Mouse (Mus musculus) kidney, adult 8-10 months (tissue): ENCODE measurements around the gene Nfkb1.

Source experiments
- DNase-seq, 2 experiments: peaks; one replicate each; pipeline ENCODE4 v3.0.0; 2022

Gene Nfkb1

DNA sequence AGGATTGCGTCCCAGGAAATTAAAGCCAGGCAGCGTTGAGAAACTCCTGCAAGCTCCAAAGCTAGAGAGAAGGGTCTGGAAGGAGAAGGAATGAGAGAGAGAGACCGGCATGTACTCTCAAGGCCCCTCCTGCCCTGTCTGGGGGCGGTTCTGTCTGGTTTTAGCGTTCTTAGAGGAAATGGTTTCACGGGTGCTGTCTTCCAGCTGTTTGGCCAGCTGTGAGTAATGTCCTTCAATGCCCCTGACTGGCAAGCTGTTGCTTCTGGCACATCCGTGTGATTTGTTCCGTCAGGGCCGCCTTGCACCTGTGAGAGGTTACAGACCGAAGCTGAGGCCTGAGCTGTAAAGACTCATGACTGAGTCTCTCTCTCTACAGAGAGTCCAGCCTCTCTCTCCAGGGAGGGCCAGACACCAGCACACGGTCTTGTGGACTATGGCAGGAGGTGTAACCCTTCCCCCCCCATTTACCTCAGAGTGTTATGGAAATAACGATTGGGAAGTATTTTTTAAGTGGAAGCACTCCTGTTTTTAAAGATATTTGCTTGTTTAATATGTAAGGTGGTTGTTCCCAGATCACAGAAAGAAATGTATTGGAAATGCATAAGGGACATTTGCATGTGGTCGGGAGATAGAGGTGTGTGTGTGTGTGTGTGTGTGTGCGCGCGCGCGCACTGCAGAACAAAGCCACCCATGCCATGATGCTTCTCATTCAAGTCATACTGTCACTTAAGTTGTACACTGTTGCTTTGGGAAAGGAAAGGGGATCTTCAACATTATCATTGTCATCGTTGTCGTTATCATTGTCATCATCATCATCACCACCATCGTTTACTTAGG lies 110.7 kb downstream of the Nfkb1 start:
- no peak for DNase-seq

DNA sequence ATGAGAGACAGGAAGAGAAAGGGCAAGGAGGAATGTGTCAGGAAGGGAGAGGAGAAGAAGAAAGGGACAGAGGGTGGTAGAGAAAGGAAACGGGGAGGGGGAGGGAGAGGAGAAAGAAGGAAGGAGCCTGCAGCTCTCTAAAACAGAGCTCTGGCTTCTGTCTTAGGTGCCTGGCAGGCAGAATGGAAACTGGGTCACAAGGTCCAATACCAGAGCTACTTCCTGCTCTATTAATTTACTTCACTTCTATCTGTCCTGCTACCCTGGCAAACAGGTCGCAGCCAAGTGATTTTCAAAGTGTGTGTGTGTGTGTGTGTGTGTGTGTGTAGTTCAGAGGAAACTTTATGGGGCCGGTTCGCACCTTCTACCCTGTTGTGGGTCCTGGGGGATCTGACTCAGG lies 112.2 kb downstream of the Nfkb1 start:
- DNase-seq: no peak

DNA sequence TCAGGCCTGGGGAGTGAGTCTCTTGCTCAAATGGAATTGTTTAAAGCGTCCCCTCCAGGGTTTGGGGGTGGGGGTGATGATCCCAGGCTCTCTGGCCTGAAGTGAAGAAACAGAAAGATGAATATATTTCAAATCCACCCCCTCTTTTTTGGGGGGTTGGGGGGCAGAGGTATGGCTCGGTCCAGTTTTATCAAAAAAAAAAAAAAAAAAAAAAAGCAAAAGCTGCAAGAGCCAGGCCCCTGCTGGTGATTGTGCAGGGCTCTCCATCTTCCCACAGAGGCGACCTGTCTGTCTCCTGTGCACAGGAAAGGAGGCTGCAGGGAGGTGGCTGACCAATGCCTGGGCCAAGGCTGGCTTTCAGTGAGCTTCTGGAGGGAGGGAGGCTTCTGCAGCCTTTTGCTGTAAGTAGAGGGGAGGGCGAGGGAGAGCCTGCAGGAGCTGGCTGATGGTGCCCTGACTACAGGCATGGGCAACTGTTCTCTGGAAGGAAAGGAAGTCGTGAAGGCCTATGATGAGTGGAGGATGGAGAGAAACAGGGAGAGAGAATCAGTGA lies 112.7 kb downstream of the Nfkb1 start:
- no peak for DNase-seq

DNA sequence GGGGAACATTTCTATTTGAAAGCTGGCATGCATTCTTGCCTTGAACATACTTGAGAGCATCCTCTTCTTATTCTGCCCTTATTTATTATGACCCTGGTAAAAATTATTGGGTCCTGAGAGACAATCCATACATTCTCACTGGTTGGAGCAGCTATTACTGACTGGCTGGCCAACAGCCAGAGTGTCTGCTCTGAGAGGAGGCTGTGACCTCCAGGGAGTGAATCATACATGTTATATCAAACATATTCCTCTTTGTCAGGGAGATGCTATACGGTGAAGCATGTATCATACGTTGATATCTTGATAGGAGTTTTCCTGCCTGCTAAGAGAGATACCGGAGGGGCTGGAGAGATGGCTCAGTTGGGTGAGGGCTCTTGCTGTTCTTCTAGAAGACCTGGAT lies 116.2 kb downstream of the Nfkb1 start:
- DNase-seq: no peak

DNA sequence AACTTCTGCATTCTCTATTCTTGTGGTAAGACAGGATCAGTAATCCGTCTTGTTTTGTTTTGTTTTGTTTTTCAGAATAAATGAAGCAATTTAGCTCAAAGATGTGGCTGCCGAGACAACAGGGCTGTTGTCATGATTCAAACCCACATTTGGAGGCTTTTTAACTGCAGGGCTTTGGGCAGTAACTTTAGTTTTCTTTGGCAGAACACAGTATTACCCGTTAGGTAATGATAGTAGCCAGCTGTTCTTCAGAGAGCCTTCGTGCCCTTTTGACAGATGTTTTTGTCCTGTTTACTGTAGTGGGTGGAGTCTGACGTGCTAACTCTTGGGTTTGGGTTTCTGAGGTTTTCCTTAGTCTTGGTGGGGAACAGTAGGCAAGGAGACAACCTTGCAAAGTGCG lies 118.3 kb downstream of the Nfkb1 start:
- DNase-seq: no peak

DNA sequence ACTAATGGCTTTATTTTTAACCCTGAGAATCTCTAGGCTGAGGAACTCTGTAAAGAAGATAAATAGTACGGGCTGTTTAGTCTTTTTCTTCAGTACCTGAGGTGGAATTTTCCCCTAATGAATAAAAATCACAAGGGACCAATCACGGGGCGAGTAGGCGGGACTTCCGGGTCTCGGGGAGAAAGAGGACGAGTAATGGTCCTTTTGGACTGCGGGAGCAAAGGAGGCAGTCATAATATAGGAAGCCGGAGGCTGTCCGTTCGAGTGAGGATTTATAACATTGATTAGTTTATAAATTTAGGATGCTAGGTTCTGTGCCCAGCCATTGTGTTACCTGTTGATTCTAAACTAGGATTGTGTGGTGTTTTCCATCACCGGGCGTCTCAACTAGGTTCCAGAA lies 119.8 kb downstream of the Nfkb1 start:
- peak in 1 of 2 experiments; percentile 46 for DNase-seq

DNA sequence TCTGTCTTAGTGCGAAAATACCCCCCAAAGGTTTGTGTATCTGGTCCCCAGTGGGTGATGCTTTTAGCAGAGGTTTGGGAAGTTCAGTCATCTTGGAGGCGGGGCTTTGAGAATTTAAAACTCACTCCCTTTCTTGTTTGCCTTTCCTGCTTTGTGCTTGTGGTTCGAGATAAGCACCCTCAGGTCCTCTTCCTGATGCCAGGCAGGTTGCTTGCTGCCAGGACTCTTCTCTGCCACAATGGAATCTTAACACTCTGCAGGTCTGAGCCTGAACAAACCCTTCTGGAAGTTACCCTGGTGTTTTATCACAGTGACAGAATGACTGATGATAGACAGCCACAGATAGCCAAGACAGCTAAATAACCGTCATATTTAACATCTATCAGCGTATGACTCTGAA lies 122.7 kb downstream of the Nfkb1 start:
- no peak for DNase-seq

DNA sequence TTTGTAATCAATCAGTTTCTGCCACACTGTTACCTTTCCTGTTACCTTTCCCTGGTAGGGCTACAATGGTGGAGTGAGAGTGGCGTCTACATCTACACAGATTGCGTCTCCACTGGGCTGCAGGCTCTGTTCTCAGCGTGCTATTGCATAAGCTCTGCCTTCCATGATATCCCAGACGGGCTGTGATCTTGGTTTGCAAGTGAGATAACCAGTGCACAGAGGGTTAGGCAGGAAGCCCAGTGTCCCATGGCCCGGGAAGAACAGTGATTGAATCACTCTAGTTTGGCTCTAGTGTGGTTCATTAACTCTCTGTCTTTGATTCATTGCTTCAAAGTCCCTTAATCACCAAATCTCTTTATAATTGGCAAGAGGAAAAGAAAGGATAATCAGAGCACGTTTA lies 123.5 kb downstream of the Nfkb1 start:
- DNase-seq: no peak

DNA sequence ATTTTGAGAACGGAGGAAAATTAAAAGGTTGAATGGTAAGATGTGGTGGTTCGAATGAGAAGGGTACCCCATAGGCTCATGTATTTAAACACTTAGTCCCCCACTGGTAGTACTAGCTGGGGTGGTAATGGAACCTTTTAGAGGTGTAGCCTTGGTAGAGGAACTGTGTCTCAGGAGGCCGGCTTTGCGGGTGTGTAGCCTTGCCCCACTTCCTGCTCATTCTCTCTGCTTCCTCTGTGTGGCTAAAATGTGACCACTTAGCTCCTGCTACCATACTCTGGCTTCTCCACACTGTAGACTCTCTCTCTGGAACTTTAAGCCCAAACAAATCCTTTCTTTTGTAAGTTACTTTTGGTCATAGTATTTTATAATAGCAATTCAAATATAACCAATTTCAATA lies 126.0 kb downstream of the Nfkb1 start:
- no peak for DNase-seq

DNA sequence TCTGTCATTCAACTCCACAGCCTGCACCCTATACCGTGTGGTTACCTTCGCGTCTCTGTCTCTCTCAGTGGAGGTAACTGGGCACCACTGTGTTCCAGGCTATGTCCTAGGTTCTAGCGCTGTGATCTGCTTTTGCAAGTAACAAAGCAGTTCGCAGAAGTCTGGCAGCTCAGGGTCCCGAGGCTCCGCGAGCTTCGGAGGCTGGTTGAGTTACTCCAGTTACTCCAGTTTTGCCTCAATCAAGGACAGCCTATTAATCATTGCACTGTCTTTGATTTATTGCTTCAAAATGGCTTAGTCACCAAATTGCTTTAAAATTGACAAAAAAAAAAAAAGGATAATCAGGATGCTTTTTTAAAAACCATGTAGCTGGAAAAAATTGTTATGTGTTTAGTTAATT lies 126.6 kb downstream of the Nfkb1 start:
- DNase-seq: no peak

DNA sequence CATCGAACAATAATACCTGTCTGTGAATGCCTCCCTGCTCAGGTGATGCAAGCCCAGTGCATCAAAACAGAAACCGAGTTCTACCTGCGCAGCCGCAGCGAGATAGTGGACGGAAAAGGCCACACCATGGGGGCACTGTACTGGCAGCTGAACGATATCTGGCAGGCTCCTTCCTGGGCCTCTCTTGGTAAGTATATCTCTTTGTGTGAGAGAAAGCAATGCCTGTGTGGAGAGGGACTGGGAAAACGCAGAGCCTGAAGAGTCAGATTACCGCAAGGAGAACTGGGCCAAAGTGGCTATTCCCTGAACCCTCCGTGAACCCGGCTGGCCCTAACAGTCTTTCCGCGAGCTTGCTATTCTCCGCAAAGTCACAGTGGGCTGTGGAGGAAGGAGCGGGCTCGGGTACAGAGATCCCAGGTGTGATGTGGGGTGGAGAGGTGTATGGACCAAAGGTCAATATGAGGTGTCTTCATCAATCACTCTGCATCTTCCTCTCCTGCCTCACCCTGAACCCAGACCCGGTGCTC lies 128.1 kb downstream of the Nfkb1 start:
- no peak for DNase-seq

DNA sequence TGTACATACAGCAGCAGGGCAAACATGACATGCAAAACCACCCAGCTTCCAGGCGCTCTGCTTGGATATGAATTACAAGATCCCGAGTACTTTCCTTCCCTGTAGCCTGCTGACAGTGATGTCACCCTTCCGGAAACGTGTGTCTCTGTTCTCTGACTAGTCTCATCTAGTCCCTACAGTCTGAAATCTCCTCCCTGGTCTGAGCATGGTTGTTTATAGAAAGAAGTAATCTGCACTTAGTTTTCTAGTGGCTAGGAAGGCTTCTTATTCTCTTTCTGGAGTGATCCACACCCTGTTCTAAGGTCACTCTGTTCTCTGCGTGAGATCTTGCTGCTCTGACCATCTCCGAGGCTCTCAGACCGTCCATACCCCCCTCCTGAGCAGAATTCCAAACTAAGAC lies 129.3 kb downstream of the Nfkb1 start:
- no peak for DNase-seq

DNA sequence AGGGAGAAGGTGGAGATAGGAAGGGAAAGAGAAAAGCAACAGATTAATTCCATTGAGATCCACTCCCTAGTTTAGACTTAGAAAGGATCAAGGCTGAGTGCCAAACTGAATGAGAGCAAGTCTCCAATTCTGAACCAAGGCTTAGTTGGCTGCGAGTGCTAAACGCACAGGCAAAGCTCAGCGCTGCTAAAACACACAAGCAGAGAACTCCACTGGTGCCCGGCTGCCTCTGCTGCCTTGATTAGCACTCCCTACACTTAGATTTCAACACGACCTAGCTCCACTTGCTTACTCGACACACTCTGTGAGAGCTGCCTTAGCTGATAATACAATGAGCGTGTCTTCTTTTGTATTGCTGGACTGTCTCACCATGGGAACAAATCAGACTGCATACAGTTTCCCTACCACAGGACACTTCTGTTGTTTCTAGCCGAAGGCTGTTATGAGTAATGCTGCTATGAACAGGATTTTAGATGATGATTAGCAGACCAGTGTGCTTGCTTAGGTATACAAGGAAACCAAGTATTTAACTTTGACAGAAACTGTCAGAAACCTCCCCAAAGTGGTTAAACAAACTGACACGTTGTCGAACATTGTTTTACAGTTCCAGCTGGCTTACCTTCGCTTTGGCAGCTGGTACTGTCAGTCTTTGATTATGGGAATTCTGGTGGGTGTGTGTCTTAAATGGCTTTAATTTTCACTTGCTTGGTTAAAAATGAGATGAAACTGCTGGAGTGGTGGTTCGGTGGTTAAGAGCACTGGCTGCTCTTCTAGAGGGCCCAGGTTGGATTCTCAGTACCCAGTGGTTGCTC lies 134.3 kb downstream of the Nfkb1 start:
- DNase-seq: no peak

DNA sequence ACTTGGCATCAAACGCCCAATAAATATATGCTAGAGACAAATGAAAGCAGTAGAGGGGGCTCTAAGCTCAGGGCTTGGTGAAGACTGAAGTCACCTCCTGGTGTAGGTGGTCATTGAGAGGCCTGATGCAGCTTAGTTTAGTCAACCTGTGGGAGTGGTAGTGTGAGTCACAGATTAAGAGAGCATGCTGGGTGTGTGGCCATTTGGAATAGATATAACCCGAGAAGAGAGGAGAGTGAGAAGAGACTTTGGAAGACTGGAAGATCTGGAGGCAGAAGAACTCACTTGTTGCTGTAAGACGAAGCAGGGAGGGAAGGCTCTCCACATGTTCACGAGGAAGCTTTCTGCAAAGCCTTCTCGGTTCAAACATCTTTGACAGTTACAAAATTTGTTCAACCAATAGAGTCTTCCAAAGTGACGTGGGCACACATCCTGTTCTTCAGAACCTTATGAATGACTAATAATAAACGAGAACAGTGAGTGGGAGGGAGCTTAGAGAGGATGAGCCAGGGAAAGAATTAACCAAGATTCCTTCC lies 135.2 kb downstream of the Nfkb1 start:
- no peak for DNase-seq

DNA sequence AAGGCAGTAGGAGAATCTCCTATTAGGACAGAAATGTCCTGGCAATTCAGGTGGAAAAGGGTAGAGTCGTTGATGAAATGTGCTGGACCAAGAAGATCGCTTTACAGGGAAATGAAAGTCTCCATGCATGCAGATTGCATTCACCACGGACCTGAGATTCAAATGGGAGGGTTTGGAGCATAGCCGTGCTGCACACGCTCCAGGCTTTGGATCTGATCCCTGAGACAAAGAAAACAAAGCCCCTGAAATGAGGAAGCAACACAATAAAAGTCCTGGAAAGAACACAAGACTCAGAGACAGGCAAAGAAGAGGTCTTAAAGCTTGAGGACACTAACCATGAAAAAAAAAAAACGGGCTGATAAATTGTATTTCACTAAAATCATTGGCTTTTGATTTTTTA lies 136.2 kb downstream of the Nfkb1 start:
- no peak for DNase-seq

DNA sequence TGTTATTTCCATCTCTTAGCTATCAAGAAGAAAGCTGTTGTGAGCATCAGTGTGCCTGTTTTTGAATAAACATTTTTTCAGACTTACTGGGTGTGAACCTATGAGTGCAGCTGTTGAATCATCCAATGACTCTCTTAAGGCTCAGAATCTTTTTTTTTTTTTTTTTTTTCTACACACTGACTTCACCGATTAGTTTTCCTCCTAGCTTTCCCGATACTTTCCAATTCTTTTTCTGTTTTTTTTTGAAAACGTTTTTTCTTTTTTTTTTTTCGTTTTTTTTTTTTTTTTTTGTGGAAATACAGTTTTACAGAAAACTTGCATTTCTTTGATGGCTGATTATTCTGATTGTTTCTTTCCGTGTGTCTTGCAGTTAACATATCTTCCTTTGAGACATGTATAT lies 138.5 kb downstream of the Nfkb1 start:
- no peak for DNase-seq

DNA sequence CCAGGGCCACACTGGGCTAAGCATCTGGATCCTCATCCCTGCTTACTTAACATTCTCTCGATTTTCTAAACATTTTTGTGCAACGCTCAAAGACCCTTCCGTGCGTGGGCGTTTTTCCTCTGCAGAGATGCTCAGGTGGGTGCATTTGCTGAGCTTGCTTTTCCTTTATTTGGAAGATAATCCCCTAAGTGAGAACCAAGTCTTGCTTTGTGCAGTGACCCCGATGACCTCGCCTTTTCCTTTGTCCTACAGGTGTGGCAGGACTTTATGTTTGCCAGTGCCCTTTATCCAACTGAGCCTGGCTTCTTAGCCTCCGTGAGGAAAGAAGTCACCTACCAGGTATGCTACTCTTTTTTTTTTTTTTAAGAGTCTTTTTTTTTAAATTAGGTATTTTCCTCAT lies 144.0 kb downstream of the Nfkb1 start:
- no peak for DNase-seq

DNA sequence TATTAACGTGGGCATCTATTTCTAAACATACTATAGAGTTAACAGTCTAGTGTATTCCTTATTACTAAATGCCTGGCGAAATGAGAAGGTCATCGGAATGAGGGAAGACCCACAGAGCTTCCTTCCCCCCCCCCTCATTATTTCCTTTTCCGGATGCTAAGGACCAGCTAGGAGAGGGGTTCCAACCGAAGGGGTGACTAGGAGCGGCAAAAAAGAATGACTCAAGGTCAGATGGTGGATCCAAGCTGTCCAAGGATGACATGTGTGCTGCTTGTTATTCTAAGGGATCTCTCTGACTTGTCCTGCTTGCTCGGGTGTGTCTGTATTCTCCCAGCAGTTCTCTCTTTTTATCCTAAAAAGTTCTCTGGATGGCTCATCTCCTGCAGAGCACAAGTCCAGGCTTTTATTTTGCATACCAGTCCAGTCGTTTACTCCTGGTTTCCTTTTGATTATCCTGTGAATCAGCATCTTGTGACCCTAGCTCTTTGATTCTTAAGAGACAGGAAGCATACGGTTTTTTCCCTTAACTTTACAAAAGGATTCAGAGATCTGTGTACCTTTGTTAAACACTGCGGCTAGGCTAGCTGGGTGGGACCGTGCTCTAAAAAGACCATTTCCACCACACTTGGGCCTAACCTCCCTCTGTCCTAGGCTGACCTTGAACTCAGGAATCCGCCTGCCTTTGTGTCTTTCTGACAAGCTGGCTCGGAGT lies 145.0 kb downstream of the Nfkb1 start:
- no peak for DNase-seq
